Mouse (Mus musculus) hindbrain, embryonic 12.5 days (tissue): ENCODE measurements around the gene Cand2. TPM values are rescaled to one million over a fixed set of nuclear protein-coding genes. Genes with fewer than 3 reads are reported as not detected.

ENCODE experiments used
- ATAC-seq: fragments of 200-750 bp; cut with Nextera tagmentation; 2 replicates; pipeline ENCODE4 v1.8.0; 2017; ENCODE audit warnings: moderate TSS enrichment; ENCODE audit not compliant: low FRiP score
- H3K27ac ChIP-seq: fragments of 300-500 bp; sonication (generic); 2 replicates; pipeline ENCODE4 v1.5.1; 2016; ENCODE audit warnings: mild to moderate bottlenecking
- H3K27me3 ChIP-seq: fragments of 300-500 bp; sonication (generic); 2 replicates; pipeline ENCODE4 v1.6.1; 2016; ENCODE audit warnings: mild to moderate bottlenecking
- H3K36me3 ChIP-seq: fragments of 300-500 bp; sonication (generic); 2 replicates; pipeline ENCODE4 v1.6.1; 2016; ENCODE audit warnings: mild to moderate bottlenecking
- H3K4me1 ChIP-seq: fragments of 300-500 bp; sonication (generic); 2 replicates; pipeline ENCODE4 v1.6.1; 2016
- H3K4me2 ChIP-seq: fragments of 300-500 bp; sonication (generic); replicated peaks from 2 replicates; pipeline ENCODE4 v1.6.1; 2016; ENCODE audit warnings: mild to moderate bottlenecking
- H3K4me3 ChIP-seq: fragments of 300-500 bp; sonication (generic); 2 replicates; pipeline ENCODE4 v1.5.1; 2016; ENCODE audit warnings: mild to moderate bottlenecking
- H3K9ac ChIP-seq: fragments of 300-500 bp; sonication (generic); 2 replicates; pipeline ENCODE4 v1.6.1; 2016; ENCODE audit warnings: mild to moderate bottlenecking, moderate library complexity
- H3K9me3 ChIP-seq: fragments of 300-500 bp; sonication (generic); replicated peaks from 2 replicates; pipeline ENCODE4 v1.6.1; 2016; ENCODE audit warnings: mild to moderate bottlenecking
- WGBS: fragments of 180-500 bp; shearing (Covaris S2); methylation state at CpG from one replicate; pipeline ENCODE4 v1.1.7; 2016; 5-methylcytosine and 5-hydroxymethylcytosine counted together
- polyA plus RNA-seq: library from polyadenylated mRNA; unstranded; fragments of >200 nt; fragmentation: Nextera tagmentation; extraction: Ambion mirVana; gene quantifications from 2 replicates; pipeline ENCODE4 v1.2.1, GENCODE M21; 2016

The Cand2 gene
- 35.6 and 37.3 TPM in 2 replicates for polyA plus RNA-seq

DNA sequence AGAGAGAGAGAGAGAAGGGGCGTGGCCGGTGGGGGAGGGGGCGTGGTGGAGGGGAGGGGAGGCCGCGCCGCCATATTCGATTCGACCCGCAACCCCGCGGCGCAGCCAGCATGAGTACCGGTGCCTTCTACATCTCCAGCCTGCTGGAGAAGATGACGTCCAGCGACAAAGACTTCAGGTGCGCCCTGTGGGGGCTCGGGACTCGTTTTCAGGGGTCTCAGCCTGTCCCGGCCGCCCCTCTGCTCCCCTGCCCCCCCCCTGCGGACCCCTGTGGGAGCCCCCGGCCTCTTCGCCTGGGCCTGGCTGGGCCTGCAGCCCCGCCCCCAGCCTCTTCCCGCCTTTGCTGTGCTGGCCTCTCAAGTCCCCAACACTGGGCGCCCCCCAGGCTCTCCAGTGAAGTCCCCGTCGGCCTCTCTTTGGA lies at the start of gene Cand2:
TSS of gene Cand2 (plus strand) at position 38 of the 421 bp plus-strand sequence.
- Histone ChIP-seq H3K27ac (peak within 1 kb of the TSS; percentile 79), H3K4me2 (peak within 1 kb of the TSS; percentile 80), H3K4me3 (peak within 1 kb of the TSS; percentile 79), H3K36me3 (peaks cover 9% of the 10 kb centered on the region; the same call in 1 of the 2 replicates), H3K27me3 (no peaks in the 10 kb centered on the region), H3K9me3 (no peaks in the 10 kb centered on the region), H3K4me1 (peaks cover 30% of the 10 kb centered on the region), H3K9ac (peak within 1 kb of the TSS; percentile 89)
- ATAC-seq, result peak; percentile 84
- 1% methylated on average over 15 of the region's 28 CpGs for WGBS

DNA sequence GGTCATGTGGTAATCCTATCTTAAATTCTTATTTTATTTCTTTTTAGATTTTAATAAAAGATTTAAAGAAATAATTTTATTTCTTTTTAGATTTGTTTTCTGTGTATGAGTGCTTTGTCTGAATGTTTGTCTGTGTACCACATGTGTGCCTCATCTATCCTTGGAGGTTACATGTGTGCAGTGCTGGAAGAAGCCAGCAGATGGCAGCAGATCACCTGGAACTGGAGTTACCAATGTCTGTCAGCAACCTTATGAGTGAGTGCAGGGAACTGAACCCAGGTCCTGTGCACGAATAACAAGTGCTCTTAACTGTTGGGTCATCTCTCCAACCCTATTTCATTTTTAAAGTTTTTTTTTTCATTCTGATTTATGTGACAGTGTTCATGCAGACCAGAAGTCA lies 47.2 kb upstream of the Cand2 start:
- no peak for ATAC-seq
- no peaks in the 10 kb centered on the region for H3K27me3 ChIP-seq
- no peak overlapping the region for H3K9ac ChIP-seq
- no peaks in the 10 kb centered on the region for H3K4me1 ChIP-seq
- H3K4me2 ChIP-seq, result no peak overlapping the region
- H3K9me3 ChIP-seq, result no peaks in the 10 kb centered on the region; the same call in 1 of the 2 replicates
- H3K36me3 ChIP-seq, result no peaks in the 10 kb centered on the region
- no peak overlapping the region for H3K4me3 ChIP-seq
- 91% methylated on average over 1 of the region's 1 CpGs for WGBS
- H3K27ac ChIP-seq, result no peak overlapping the region

DNA sequence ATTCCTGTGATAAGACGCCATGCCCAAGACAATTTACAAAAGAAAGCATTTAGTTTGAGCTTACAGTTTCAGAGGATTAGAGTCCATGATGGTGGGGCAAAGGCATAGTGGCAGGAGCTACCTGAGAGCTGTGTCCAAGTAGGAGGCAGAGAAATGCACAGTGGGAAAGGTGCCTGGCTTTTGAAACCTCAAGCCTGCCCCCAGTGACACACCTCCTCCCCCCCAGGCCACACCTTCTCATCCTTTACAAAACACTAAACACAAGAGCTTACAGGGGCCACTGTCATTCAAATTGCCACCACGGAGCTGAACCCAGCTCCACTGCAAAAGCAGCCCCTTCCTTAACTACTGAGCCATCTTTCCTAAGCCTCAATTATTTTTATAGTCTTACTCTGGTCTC lies 46.8 kb upstream of the Cand2 start:
- Histone ChIP-seq H3K27ac (no peak overlapping the region), H3K9ac (no peak overlapping the region), H3K4me1 (no peaks in the 10 kb centered on the region), H3K4me3 (no peak overlapping the region), H3K27me3 (no peaks in the 10 kb centered on the region), H3K9me3 (no peaks in the 10 kb centered on the region; the same call in 1 of the 2 replicates), H3K36me3 (no peaks in the 10 kb centered on the region), H3K4me2 (no peak overlapping the region)
- ATAC-seq, result no peak
- 58% methylated on average over 2 of the region's 2 CpGs for WGBS

DNA sequence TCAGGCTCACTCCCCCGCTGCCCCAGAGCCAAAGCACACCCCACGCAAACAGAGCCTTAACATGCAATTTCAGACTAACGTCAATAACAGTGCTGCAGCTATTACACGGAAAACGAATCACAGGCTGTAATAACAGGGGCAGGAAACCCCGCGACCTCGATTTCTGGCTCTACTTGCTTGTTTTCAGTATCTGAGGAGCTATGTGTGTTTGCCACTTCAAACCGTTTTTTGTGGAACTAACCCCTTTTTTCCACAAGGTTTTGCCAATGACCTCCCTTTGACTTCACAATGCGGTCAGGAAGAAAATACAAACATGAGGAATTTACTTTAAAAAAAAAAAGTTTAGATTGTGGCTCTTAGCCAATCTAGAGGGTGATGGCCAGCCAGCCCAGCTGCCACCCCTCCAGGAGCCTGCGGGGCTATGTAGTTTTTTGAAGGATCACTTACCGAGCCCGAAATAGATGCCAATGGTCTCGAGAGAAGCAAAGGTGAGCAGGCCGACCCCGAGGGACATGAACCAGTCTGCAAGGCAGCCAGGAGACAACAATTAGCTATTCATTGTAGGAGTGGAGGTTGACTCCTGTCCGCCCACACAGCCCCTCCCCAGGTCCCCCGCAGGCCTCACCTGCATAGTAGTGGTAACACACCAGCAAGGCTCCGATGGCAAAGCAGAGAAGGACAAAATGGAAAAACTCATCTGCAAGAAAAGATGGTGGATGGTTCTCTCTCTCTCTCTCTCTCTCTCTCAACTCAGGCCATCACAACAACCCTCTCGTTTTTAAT lies 43.6 kb upstream of the Cand2 start:
- no peak for ATAC-seq
- no peak overlapping the region for H3K9ac ChIP-seq
- no peak overlapping the region for H3K4me3 ChIP-seq
- 0 out of 2 replicates have a peak overlapping the region, but pooled peaks have one; percentile 2 for H3K4me2 ChIP-seq
- H3K27ac ChIP-seq, result no peak overlapping the region
- no peaks in the 10 kb centered on the region for H3K36me3 ChIP-seq
- no peaks in the 10 kb centered on the region for H3K27me3 ChIP-seq
- 71% methylated on average over 20 of the region's 20 CpGs for WGBS
- H3K9me3 ChIP-seq, result no peaks in the 10 kb centered on the region; the same call in 1 of the 2 replicates
- H3K4me1 ChIP-seq, result no peaks in the 10 kb centered on the region

DNA sequence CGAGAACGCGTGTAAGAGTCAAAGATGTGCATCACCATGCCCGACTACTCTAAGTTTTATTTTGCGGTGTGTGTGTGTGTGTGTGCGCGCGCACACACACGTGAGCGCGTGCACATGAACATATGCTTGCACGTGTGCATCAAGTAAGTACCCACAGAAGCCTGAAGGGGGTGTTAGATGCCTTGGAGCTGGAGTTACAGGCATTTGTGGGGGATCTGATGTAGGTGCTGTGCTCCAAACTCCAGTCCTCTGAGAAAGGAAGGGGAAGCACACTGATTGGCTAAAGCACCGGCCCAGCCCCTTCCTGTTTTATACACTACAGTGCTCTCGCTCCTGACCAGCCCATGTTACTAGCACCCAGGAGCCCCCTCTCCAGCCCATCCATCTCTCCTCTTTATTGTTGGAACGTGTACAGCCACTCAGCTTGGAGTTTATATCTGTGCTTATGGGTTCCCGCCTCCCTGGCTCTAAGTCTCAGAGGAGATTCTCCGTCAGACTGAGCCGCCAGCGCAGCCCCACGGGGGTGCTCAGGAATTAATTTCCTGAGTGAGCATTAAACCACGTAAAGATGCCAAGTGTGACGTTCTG lies 41.9 kb upstream of the Cand2 start:
- Histone ChIP-seq H3K4me2 (no peak overlapping the region), H3K4me1 (no peaks in the 10 kb centered on the region), H3K27me3 (no peaks in the 10 kb centered on the region), H3K27ac (no peak overlapping the region), H3K9me3 (no peaks in the 10 kb centered on the region; the same call in 1 of the 2 replicates), H3K4me3 (no peak overlapping the region), H3K36me3 (no peaks in the 10 kb centered on the region), H3K9ac (no peak overlapping the region)
- 81% methylated on average over 22 of the region's 22 CpGs for WGBS
- ATAC-seq, result no peak

DNA sequence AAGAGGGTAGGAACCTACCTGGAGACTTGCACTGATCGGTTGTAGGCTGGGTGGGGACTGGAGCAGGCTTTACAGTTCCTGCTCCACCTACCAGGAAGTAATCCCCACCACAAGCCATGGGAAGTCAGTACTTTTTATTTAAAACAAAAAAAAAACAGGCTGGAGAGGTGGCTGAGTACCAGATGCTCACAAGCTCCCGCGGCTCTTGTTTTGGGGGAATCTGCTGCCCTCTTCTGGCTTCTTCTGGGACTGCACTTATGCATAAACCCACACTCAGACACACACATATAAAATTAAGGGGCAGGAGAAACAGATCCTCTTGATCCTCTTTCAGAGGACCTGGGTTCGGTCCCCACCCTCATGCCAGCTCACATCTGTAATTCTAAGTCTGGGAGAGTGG lies 39.4 kb upstream of the Cand2 start:
- Histone ChIP-seq H3K27me3 (no peaks in the 10 kb centered on the region), H3K4me2 (no peak overlapping the region), H3K4me3 (no peak overlapping the region), H3K36me3 (no peaks in the 10 kb centered on the region), H3K4me1 (no peaks in the 10 kb centered on the region), H3K9ac (no peak overlapping the region), H3K9me3 (no peaks in the 10 kb centered on the region), H3K27ac (no peak overlapping the region)
- WGBS, result 73% methylated on average over 4 of the region's 4 CpGs
- no peak for ATAC-seq

DNA sequence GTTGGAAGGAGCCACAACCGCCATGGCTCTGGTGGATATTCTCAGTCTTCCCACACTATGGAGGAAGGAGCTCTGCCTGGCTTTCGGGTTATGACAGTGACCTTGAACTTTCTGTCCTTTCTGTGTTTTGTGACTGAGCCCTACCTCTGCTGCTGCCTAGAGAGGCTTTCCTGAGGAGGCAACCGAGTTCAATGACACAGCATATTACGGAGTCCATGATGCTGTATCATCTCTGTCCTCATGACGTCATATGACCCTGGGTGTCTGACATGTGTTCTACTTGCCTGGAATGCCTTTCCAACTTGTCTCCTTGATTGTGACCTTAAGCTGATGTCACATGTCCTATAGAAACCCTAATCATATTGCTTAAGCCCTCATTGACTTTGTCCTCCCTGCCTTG lies 35.3 kb upstream of the Cand2 start:
- no peak overlapping the region for H3K4me3 ChIP-seq
- H3K9ac ChIP-seq, result no peak overlapping the region
- no peak for ATAC-seq
- no peaks in the 10 kb centered on the region for H3K36me3 ChIP-seq
- no peaks in the 10 kb centered on the region for H3K4me1 ChIP-seq
- H3K27me3 ChIP-seq, result no peaks in the 10 kb centered on the region
- H3K9me3 ChIP-seq, result no peaks in the 10 kb centered on the region
- no peak overlapping the region for H3K27ac ChIP-seq
- 89% methylated on average over 5 of the region's 5 CpGs for WGBS
- no peak overlapping the region for H3K4me2 ChIP-seq

DNA sequence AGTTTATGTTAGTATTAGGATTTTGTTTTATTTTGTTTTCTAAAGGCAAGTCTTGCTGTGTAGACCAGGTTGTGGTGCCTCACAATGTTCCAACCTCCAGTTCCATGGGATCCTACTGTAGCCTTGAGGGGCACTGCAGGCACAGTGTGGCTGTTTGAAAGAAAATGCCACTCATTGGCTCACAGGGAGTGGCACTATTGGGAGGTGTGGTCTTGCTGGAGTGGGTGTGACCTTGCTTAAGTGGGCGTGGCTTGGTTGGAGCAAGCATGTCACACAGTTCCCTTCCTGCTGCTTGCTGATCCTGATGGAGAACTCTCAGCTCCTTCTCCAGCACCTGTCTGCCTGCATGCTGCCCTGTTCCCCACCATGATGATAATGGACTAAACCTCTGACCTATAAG lies 30.8 kb upstream of the Cand2 start:
- H3K27ac ChIP-seq, result no peak overlapping the region
- no peak overlapping the region for H3K4me2 ChIP-seq
- no peak overlapping the region for H3K4me3 ChIP-seq
- no peak overlapping the region for H3K9ac ChIP-seq
- 0 out of 2 replicates have a peak, but pooled peaks cover 5% of the 10 kb centered on the region for H3K4me1 ChIP-seq
- H3K36me3 ChIP-seq, result no peaks in the 10 kb centered on the region
- no peaks in the 10 kb centered on the region for H3K27me3 ChIP-seq
- WGBS, result 0% methylated on average over 1 of the region's 1 CpGs
- no peaks in the 10 kb centered on the region for H3K9me3 ChIP-seq
- ATAC-seq, result no peak

DNA sequence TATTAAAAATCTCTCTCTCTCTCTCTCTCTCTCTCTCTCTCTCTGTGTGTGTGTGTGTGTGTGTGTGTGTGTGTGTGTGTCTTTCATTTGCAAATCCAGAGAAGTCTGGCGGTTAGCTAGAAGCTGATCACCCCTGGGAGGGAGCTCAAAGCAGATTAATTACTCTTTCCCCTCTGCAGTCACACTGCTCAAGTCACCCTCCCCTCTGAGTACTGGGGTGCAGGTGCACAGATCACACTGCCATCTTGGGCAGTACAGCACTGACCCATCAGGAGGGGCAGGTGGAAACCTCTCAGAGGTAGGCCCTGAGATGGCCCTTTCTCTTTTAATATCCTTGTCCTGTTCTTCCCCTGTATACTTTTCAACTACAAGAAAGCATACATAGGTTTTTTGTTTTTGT lies 28.0 kb upstream of the Cand2 start:
- no peak overlapping the region for H3K9ac ChIP-seq
- H3K4me1 ChIP-seq, result 0 out of 2 replicates have a peak, but pooled peaks cover 5% of the 10 kb centered on the region
- H3K27me3 ChIP-seq, result no peaks in the 10 kb centered on the region
- H3K36me3 ChIP-seq, result no peaks in the 10 kb centered on the region
- no peak overlapping the region for H3K4me2 ChIP-seq
- 0% methylated on average over 1 of the region's 1 CpGs for whole genome bisulfite sequencing
- no peak overlapping the region for H3K4me3 ChIP-seq
- no peaks in the 10 kb centered on the region for H3K9me3 ChIP-seq
- H3K27ac ChIP-seq, result no peak overlapping the region
- ATAC-seq, result peak; percentile 75; the same call in 1 of the 2 replicates

DNA sequence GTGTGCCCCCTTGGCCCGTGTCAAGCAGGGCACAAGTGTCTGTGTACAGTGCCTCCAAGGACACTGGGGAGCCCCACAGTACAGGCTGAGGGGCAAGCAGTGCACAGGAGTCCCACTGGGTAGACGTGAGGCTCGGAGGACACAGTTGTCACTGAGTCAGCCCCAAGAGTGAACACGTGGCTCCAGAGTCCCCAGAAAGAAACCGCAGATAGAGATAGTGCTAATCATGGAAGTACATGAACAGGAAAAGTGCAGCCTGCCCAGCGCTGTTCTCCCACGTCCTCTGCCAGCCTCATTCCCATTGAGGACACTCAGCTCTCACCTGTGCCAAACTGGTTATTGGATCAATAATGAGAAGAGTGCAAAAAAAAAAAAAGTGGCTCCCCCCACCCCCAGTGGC lies 18.8 kb upstream of the Cand2 start:
- ATAC-seq, result no peak
- Histone ChIP-seq H3K27me3 (no peaks in the 10 kb centered on the region), H3K9ac (no peak overlapping the region), H3K9me3 (no peaks in the 10 kb centered on the region), H3K4me3 (no peak overlapping the region), H3K4me1 (no peaks in the 10 kb centered on the region), H3K36me3 (no peaks in the 10 kb centered on the region), H3K4me2 (no peak overlapping the region), H3K27ac (no peak overlapping the region)
- WGBS, result 78% methylated on average over 7 of the region's 7 CpGs

DNA sequence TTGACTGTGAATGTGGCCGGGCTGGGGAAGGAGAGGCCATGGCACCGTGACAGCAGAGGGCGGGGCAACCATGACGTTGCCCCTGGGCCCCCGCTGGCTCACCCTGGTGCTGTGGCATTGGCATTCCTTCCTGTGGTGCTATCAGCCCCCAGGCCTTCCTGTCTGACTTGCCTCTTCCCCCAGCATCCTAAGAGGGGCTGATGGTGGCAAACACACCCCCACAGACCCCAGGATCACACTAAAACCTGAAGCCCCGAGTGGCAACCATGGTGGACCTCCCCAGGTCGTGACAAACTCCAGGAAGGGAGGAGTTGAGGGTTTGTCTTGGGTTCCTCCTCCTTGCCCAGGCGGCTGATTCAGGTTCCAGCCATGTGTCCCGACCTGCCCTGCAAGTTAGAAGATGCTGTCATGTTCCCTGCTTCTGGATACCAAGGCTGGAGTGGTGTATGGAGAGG lies 15.3 kb upstream of the Cand2 start:
- Histone ChIP-seq H3K4me3 (no peak overlapping the region), H3K4me2 (no peak overlapping the region), H3K36me3 (no peaks in the 10 kb centered on the region), H3K9me3 (no peaks in the 10 kb centered on the region), H3K27me3 (no peaks in the 10 kb centered on the region), H3K9ac (peak overlapping the region; percentile 14; the same call in 1 of the 2 replicates), H3K27ac (no peak overlapping the region), H3K4me1 (peaks cover 19% of the 10 kb centered on the region)
- 69% methylated on average over 9 of the region's 9 CpGs for WGBS
- ATAC-seq, result no peak

DNA sequence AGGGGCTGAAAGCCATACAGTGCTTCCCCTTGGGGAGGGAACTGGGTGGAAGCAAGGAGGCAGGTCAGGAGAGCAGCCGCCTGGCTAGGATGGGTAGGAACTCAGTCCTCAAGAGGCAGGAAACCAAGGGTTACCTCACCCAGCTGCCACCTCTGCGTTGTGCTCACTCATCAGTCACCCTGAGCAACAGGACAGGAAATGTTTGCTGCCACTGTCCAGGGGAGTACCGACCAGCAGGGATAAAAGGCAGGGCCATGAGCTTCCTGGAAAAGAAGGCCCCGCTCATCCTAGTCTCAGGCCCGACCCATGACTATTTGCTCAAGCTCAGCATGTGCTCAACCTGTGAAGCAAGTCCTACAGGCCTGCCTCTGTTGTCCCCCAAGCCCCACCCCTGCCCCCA lies 14.9 kb upstream of the Cand2 start:
- H3K4me2 ChIP-seq, result no peak overlapping the region

More for the DNA sequence above, 14.9 kb upstream of the Cand2 start:
- Histone ChIP-seq H3K9ac (peak overlapping the region; percentile 14; the same call in 1 of the 2 replicates), H3K4me3 (no peak overlapping the region), H3K36me3 (no peaks in the 10 kb centered on the region), H3K4me1 (peaks cover 24% of the 10 kb centered on the region), H3K27ac (no peak overlapping the region), H3K27me3 (no peaks in the 10 kb centered on the region), H3K9me3 (no peaks in the 10 kb centered on the region)
- 69% methylated on average over 5 of the region's 5 CpGs for WGBS
- no peak for ATAC-seq
